Mouse (Mus musculus): ENCODE data around the gene Olfr851.

Olfr851 gene

DNA sequence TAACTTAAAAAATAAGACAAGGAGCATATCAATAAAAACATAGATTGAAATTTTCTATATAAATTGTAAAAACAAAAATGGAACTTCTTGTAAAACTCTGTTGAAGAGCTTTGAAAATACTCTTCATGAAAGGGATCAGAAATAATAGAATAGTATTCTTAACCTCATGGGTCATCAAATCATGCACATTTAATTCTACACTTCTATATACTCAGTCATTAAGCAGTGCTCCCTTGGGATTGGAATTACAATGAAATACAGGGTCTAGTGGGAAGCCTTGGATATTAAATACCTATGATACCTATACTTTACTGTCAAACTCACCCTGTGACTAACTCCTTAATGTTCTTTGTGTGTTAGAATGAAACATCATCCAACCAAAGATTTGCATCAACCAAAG is at the start of gene Olfr851:
Olfr851 (plus strand) TSS at position 301 of the 400 bp plus-strand sequence.
- in situ Hi-C loops (cut with MboI; ENCODE audit: low pct_unique_long_range_greater_than_20kb in 1 of 2, low sequenced_read_pairs in 2 of 2, unreplicated experiment in 1 of 2) = no loop called here

DNA sequence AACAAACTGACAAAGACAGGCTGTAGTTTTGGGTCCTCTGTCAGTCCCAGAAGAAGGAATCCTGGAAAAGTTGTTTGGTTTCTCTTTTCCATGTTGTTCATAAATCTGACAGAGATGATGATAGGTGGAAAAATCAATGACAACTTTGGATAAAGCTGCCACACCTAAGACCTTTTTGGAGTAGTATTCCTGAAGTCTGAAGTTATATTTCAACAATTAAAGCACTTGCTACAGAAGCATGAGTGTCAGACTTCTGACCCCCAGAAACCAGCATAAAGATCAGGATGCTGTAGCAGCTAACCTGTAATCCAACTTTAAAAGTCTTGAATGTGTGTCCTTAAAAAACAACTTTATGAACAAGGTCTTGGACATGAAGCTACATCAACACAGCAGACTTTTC is 14.9 kb upstream of the Olfr851 start, which contains the start of gene Olfr850:
Olfr850 (minus strand) TSS at position 101 of the 400 bp plus-strand sequence.
- in situ Hi-C loops (cut with MboI; ENCODE audit: low pct_unique_long_range_greater_than_20kb in 1 of 2, low sequenced_read_pairs in 2 of 2, unreplicated experiment in 1 of 2) = no loop called here

DNA sequence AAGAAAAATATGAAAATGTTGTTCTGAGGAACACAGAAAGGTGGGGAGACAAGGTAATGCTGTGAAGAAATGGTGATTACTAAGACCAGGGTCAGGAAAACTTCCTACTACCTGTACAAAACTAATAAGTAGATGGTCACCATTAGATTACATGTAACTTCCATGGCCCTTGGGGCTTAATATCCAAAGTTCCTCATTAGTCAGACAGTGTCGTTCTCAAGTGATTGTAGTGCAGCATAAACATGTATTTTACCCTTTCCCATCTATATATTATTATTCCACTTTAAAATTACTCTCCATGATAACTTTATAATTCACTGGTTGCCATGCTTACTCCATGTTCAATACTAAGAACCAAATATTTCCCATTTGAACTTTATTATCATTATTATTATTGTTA is 47.9 kb downstream of the Olfr851 start, which contains the start of gene Olfr853:
Olfr853 (minus strand) TSS at position 101 of the 400 bp plus-strand sequence.
- in situ Hi-C loops (cut with MboI; ENCODE audit: low pct_unique_long_range_greater_than_20kb in 1 of 2, low sequenced_read_pairs in 2 of 2, unreplicated experiment in 1 of 2) = no loop called here
